Mouse (Mus musculus): ENCODE data around the gene Mrpl48. TPM values are rescaled to one million over a fixed set of nuclear protein-coding genes. Genes with fewer than 3 reads are reported as not detected.

The Mrpl48 gene
- polyA plus RNA-seq, 1 experiment from 2014 or later, result 59.6 TPM

DNA sequence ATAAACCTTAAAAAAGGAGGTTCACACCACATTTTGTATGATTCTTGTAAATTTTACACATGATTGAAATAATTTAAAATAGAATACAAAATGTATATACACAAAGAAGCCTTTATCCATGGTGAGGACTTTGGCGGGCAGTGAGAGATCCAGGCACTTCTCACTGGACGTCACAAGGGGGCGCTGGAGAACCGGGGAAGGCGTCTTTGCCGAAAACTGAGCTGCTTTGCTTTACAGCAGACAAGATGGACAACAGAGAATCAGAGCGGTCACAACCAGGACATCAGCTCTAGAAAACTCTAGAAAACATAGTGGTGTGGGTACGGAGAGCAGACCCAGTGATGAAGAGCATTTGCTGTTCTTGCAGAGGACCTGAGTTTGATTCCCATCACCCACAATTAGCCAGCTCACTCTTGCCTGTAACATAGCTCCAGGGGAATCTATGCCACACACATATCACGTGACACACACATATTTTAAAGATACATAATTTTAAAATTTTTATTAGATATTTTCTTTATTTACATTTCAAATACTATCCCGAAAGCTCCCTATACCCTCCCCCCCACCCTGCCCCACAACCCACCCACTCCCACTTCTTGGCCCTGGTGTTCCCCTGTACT is 87.3 kb downstream of the Mrpl48 start:
- peak; percentile 36 for ATAC-seq (ENCODE audit: low FRiP score)
- Histone ChIP-seq H3K4me2 (no peak overlapping the region; the same call in 1 of the 2 replicates), H3K9me3 (no peaks in the 10 kb centered on the region), H3K4me1 (no peaks in the 10 kb centered on the region), H3K27me3 (no peaks in the 10 kb centered on the region), H3K4me3 (replicated peaks) (no peak overlapping the region), H3K36me3 (replicated peaks) (no peaks in the 10 kb centered on the region), H3K9ac (no peak overlapping the region), H3K27ac (no peak overlapping the region)
- 22% methylated on average over 10 of the region's 10 CpGs for WGBS

- no peak overlapping the region for H3K4me2 ChIP-seq
- H3K36me3 ChIP-seq (replicated peaks), result no peaks in the 10 kb centered on the region
- H3K27me3 ChIP-seq, result no peaks in the 10 kb centered on the region
- no peak for ATAC-seq (ENCODE audit: low FRiP score)
- H3K4me1 ChIP-seq, result no peaks in the 10 kb centered on the region
- no peaks in the 10 kb centered on the region for H3K9me3 ChIP-seq
- no peak overlapping the region for H3K27ac ChIP-seq
- H3K4me3 ChIP-seq (replicated peaks), result no peak overlapping the region
- no peak overlapping the region for H3K9ac ChIP-seq
- 75% methylated on average over 7 of the region's 7 CpGs for WGBS
These were observed 87.9 kb downstream of the Mrpl48 start for GRCm38 (mm10) chr7:100520204-100520603.

DNA sequence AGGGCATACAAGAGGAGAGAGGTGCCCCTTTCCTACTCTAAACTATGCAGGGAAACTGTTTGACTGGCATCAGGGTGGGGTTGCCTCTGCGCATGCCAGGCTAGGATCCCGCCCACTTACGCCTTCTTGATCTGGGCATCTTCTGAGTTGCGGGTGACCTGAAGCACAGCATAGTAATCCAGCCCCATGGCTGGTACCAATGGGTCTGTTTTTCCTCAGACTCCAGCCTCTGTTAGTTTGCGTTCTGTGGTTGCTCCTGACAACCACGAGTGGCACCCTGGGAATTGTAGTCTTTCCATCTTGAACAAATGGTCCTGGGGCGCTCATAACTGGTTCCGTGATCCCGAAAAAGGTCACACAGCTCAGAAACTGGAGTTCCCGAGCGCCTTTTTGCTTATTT is 93.5 kb downstream of the Mrpl48 start, which contains the start of gene Dnajb13:
Gene Dnajb13, minus strand, starts transcription at position 388 of the 400 bp plus-strand sequence.
- 53% methylated on average over 11 of the region's 11 CpGs for WGBS
- Histone ChIP-seq H3K4me3 (replicated peaks) (no peak within 1 kb of the TSS), H3K9ac (no peak within 1 kb of the TSS), H3K9me3 (no peaks in the 10 kb centered on the region), H3K27me3 (peaks cover 9% of the 10 kb centered on the region; the same call in 1 of the 2 replicates), H3K4me1 (0 out of 2 replicates have a peak, but pooled peaks cover 4% of the 10 kb centered on the region), H3K27ac (no peak within 1 kb of the TSS), H3K36me3 (replicated peaks) (no peaks in the 10 kb centered on the region), H3K4me2 (no peak within 1 kb of the TSS)
- no peak for ATAC-seq (ENCODE audit: low FRiP score)

DNA sequence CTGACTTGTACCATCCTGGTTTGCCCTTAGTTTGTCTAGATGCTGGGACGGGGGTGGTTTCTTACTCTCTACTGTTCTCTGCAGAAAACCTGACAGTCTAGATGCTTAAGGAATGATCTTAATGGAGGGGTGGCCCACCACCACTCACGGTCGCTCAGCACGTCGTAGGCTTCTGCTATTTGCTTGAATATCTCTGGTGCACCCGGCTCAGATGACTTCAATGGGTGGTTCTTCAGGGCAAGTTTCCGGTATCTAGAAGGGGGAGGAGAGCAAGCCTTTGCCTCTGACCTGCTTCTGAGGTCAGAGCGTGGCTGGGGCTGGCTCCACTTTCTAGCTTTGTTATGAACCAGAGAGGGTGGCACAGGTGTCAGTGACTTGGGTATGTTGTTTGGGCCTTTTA is 96.5 kb downstream of the Mrpl48 start:
- H3K9me3 ChIP-seq, result no peaks in the 10 kb centered on the region
- 85% methylated on average over 8 of the region's 8 CpGs for WGBS
- no peak overlapping the region for H3K9ac ChIP-seq
- H3K4me3 ChIP-seq (replicated peaks), result no peak overlapping the region
- 0 out of 2 replicates have a peak, but pooled peaks cover 4% of the 10 kb centered on the region for H3K4me1 ChIP-seq
- no peak overlapping the region for H3K27ac ChIP-seq
- ATAC-seq (ENCODE audit: low FRiP score), result no peak
- H3K36me3 ChIP-seq (replicated peaks), result no peaks in the 10 kb centered on the region
- H3K27me3 ChIP-seq, result peaks cover 9% of the 10 kb centered on the region; the same call in 1 of the 2 replicates
- no peak overlapping the region for H3K4me2 ChIP-seq

DNA sequence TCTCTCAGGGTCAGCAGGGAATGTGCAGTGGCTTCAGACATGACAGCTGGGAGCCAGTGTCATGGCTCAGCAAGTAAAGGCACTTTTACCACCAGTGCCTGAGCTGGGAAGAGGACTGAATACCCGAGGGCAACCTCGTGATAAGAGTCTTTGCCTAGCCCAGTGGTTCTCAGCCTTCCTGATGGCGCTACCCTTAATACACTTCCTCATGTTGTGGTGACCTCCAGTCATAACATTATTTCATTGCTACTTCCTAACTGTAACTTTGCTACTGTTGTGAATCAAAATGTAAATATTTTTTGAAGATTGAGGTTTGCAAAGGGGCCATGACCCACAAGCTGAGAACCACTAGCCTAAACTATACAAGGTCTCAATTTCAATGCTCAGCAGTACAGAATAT is 99.4 kb downstream of the Mrpl48 start:
- WGBS, result 71% methylated on average over 3 of the region's 3 CpGs
- no peak for ATAC-seq (ENCODE audit: low FRiP score)
- Histone ChIP-seq H3K9me3 (no peaks in the 10 kb centered on the region), H3K4me3 (replicated peaks) (no peak overlapping the region), H3K4me1 (no peaks in the 10 kb centered on the region), H3K27ac (no peak overlapping the region), H3K4me2 (no peak overlapping the region), H3K36me3 (replicated peaks) (no peaks in the 10 kb centered on the region), H3K9ac (no peak overlapping the region), H3K27me3 (0 out of 2 replicates have a peak, but pooled peaks cover 5% of the 10 kb centered on the region)

DNA sequence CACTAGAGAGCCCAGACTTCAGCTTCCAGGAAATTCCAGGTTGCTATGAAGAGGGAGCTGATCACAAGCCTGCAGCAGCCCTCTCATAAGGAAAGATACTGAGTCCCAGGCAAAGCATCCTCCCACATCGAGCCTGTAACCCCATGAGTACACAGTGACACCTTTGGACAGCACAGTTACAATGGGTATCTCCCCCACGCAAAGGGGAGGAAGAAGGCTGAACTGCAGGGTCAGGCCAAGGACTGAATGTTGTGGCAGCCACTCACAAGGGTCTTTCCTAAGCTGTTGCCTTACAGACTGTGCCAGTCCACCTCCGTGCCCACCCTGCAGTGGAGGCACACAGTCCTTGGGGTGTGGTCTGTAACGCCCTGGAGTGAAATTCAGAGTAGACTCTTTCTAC is 101.6 kb downstream of the Mrpl48 start:
- ATAC-seq (ENCODE audit: low FRiP score), result no peak
- no peaks in the 10 kb centered on the region for H3K4me1 ChIP-seq
- no peaks in the 10 kb centered on the region for H3K27me3 ChIP-seq
- H3K27ac ChIP-seq, result no peak overlapping the region
- WGBS, result 79% methylated on average over 4 of the region's 4 CpGs
- no peak overlapping the region for H3K9ac ChIP-seq
- H3K36me3 ChIP-seq (replicated peaks), result no peaks in the 10 kb centered on the region
- no peak overlapping the region for H3K4me3 ChIP-seq (replicated peaks)
- H3K4me2 ChIP-seq, result no peak overlapping the region
- H3K9me3 ChIP-seq, result no peaks in the 10 kb centered on the region

DNA sequence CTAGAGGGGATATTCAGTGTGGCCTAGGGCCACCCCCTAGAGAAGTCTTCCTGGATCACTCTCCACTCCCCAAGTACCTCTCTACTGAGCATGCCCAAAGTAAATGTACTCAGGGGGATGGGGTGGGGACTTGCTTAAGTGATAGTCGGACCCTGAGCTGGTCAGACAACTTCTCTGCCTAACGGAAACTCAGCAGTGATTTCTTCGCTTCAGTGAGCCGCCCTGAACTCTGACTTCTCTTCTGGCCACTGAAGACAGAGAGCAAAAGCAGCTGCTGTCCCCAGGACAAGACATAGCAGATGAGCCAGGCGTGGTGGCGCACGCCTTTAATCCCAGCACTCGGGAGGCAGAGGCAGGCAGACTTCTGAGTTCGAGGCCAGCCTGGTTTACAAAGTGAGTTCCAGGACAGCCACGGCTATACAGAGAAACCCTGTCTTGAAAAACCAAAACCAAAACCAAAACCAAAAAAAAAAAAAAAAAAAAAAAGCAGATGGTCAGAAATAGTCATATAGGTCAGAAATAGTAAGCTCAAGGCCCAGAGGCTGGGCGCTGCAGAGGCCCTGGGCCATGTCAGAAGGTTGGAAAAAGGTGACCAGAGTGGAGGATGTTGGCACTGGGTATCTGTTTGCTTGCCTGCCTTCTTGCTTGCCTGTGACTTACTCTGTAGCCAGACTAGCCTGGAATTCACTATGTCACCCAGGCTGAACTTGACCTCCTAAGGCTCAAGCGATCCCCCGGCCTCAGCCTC is 103.2 kb downstream of the Mrpl48 start:
- 92% methylated on average over 13 of the region's 13 CpGs for WGBS
- Histone ChIP-seq H3K4me2 (no peak overlapping the region), H3K9ac (no peak overlapping the region), H3K27me3 (no peaks in the 10 kb centered on the region), H3K9me3 (no peaks in the 10 kb centered on the region), H3K4me3 (replicated peaks) (no peak overlapping the region), H3K4me1 (no peaks in the 10 kb centered on the region), H3K27ac (no peak overlapping the region), H3K36me3 (replicated peaks) (no peaks in the 10 kb centered on the region)
- ATAC-seq (ENCODE audit: low FRiP score), result no peak

DNA sequence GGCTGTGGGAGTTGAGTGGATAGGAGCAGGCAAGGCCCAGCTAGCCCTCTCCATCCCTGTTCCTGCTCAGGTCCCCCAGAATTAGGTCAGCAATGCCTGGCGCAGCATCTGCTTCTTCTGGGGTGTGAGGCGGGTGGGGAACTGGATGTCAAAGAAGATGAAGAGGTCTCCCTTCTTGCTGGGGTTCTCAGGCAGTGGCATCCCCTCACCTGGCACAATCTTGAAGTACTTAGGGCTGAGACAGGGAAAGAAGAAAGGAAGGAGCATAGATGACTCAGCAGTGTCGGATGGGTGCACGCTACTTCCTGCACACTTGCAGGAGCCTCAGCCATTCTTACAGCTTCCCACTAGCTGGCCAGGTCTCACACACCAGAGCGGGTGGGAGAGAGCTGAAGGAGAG is 105.0 kb downstream of the Mrpl48 start:
- Histone ChIP-seq H3K9ac (no peak overlapping the region), H3K4me2 (no peak overlapping the region), H3K27me3 (no peaks in the 10 kb centered on the region), H3K9me3 (no peaks in the 10 kb centered on the region), H3K4me1 (no peaks in the 10 kb centered on the region), H3K36me3 (replicated peaks) (peaks cover 4% of the 10 kb centered on the region; the same call in 1 of the 2 replicates), H3K27ac (no peak overlapping the region), H3K4me3 (replicated peaks) (no peak overlapping the region)
- no peak for ATAC-seq (ENCODE audit: low FRiP score)
- WGBS, result 89% methylated on average over 5 of the region's 5 CpGs

- no peaks in the 10 kb centered on the region for H3K4me1 ChIP-seq
- no peak overlapping the region for H3K27ac ChIP-seq
- peaks cover 11% of the 10 kb centered on the region; the same call in 1 of the 2 replicates for H3K36me3 ChIP-seq (replicated peaks)
- no peak for ATAC-seq (ENCODE audit: low FRiP score)
- no peaks in the 10 kb centered on the region for H3K9me3 ChIP-seq
- 81% methylated on average over 7 of the region's 7 CpGs for WGBS
- no peaks in the 10 kb centered on the region for H3K27me3 ChIP-seq
- no peak overlapping the region for H3K9ac ChIP-seq
- no peak overlapping the region for H3K4me3 ChIP-seq (replicated peaks)
- no peak overlapping the region for H3K4me2 ChIP-seq
These were observed 105.7 kb downstream of the Mrpl48 start for GRCm38 (mm10) chr7:100502374-100502922.

GRCm38 (mm10) chr7:100501844-100502373 is 106.2 kb downstream of the Mrpl48 start:
- Histone ChIP-seq H3K9ac (no peak overlapping the region), H3K4me3 (replicated peaks) (no peak overlapping the region), H3K4me2 (no peak overlapping the region), H3K27ac (no peak overlapping the region), H3K9me3 (no peaks in the 10 kb centered on the region), H3K4me1 (no peaks in the 10 kb centered on the region), H3K27me3 (no peaks in the 10 kb centered on the region), H3K36me3 (replicated peaks) (peaks cover 11% of the 10 kb centered on the region; the same call in 1 of the 2 replicates)
- 61% methylated on average over 2 of the region's 2 CpGs for WGBS
- ATAC-seq (ENCODE audit: low FRiP score), result no peak

- H3K4me3 ChIP-seq (replicated peaks), result no peak overlapping the region
These were observed 106.9 kb downstream of the Mrpl48 start for GRCm38 (mm10) chr7:100501027-100501843.

More at GRCm38 (mm10) chr7:100501027-100501843, 106.9 kb downstream of the Mrpl48 start:
- Histone ChIP-seq H3K27me3 (no peaks in the 10 kb centered on the region), H3K9ac (no peak overlapping the region), H3K9me3 (no peaks in the 10 kb centered on the region), H3K4me2 (no peak overlapping the region), H3K4me1 (peaks cover under 1% of the 10 kb centered on the region; the same call in 1 of the 2 replicates), H3K36me3 (replicated peaks) (peaks cover 11% of the 10 kb centered on the region; the same call in 1 of the 2 replicates), H3K27ac (peak overlapping the region; percentile 2; the same call in 1 of the 2 replicates)
- WGBS, result 72% methylated on average over 6 of the region's 6 CpGs
- no peak for ATAC-seq (ENCODE audit: low FRiP score)

All from forebrain, embryonic 12.5 days (tissue).